Mouse (Mus musculus): Measurements from ENCODE around the gene 1700069L16Rik.

DNA sequence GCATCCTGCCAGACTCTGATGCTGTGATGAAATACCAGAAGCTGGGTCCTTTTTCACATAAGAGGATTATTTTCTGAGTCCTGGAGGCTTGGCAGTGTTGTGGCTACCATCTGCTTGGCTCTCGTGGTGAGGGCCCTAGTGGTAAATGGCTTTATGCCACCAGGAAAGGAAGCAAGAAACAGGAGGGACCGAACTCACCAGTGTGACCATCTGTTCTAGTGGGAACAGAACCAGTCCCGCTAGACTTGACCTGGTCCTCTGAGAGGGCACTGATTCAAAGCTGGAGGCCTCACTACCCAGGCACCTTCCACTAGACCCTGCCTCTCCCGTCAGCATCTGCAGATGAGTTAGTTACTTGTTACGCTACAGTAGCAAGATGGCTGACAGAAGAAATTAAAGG, 41.3 kb downstream of the 1700069L16Rik start:
- TF ChIP-seq CTCF (IDR thresholded peaks at IDR 0.05; ENCODE audit: low read depth) = no peak
- TF ChIP-seq EP300 (IDR thresholded peaks at IDR 0.05; ENCODE audit: low read depth) = no peak

Data from liver, postnatal 0 days (tissue).